Mouse (Mus musculus) brown adipose tissue, adult 24 weeks (tissue): ENCODE measurements around the gene Sf3b6. TPM values are rescaled to one million over a fixed set of nuclear protein-coding genes. Genes with fewer than 3 reads are reported as not detected.

Experiments
- H3K27ac ChIP-seq: fragments of 200-500 bp; replicated peaks from 2 replicates; pipeline ENCODE4 v1.5.1; 2012; ENCODE audit warnings: low read depth, mild to moderate bottlenecking, low read length
- H3K4me1 ChIP-seq: fragments of 200-500 bp; 2 replicates; pipeline ENCODE4 v1.6.1; 2012; ENCODE audit warnings: low read length, mixed read lengths; ENCODE audit not compliant: control insufficient read depth, insufficient read depth, insufficient read length
- H3K4me3 ChIP-seq: fragments of 200-500 bp; 2 replicates; pipeline ENCODE4 v1.5.1; 2012; ENCODE audit warnings: low read depth, mild to moderate bottlenecking, low read length, moderate library complexity; ENCODE audit not compliant: insufficient read depth
- polyA plus RNA-seq: library from polyadenylated mRNA; stranded (reverse); fragments of >200 nt; gene quantifications from 2 replicates; pipeline ENCODE4 v1.2.4, GENCODE M21; 2012; ENCODE audit not compliant: missing spikeins, insufficient read depth, insufficient read length

Gene Sf3b6
- polyA plus RNA-seq, 1 experiment: 180 TPM

DNA sequence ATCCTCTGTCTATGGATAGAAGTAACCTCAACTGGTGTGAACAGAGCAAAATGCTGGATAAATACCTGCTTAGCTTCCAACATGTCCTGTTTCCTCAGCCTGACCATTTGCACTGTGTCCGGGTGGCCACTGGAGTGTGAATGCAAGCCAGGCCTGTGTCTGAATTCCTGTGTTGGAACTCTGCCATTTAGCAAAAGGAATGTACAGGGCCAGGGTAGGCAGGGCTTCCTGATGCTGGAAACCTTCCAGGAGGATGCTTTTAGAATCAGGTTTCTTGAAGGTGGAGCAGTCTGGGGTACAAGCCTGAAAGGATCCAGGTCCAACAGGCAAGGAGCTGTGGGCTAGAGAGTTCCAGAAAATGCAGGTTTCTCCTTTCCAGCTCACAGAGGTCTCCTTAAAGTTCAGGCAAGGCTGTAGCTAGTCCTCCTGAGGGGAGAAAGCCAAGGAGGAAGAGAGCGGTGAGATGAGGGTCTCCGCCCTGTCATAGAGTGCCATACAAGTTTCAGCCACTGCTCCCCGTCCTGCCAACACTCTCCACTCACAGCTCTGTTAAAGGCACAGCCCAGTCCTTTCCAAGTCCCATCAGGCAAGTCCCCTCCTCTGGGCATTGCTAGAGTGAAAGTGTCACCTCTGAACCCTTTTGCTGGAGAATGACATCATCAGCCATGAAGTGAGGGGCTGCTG lies 46.5 kb downstream of the Sf3b6 start:
- H3K4me1 ChIP-seq: no peaks in the 10 kb centered on the region
- no peak overlapping the region for H3K4me3 ChIP-seq
- no peak overlapping the region for H3K27ac ChIP-seq

GRCm38 (mm10) chr12:4864338-4864690 lies 47.0 kb downstream of the Sf3b6 start:
- Histone ChIP-seq H3K27ac (no peak overlapping the region), H3K4me3 (no peak overlapping the region), H3K4me1 (no peaks in the 10 kb centered on the region)

- Histone ChIP-seq H3K4me3 (no peak overlapping the region), H3K4me1 (no peaks in the 10 kb centered on the region), H3K27ac (no peak overlapping the region)
Measured at GRCm38 (mm10) chr12:4868924-4869323, 51.6 kb downstream of the Sf3b6 start.

GRCm38 (mm10) chr12:4871260-4871659 lies 53.9 kb downstream of the Sf3b6 start:
- Histone ChIP-seq H3K27ac (no peak overlapping the region), H3K4me3 (no peak overlapping the region), H3K4me1 (no peaks in the 10 kb centered on the region)

DNA sequence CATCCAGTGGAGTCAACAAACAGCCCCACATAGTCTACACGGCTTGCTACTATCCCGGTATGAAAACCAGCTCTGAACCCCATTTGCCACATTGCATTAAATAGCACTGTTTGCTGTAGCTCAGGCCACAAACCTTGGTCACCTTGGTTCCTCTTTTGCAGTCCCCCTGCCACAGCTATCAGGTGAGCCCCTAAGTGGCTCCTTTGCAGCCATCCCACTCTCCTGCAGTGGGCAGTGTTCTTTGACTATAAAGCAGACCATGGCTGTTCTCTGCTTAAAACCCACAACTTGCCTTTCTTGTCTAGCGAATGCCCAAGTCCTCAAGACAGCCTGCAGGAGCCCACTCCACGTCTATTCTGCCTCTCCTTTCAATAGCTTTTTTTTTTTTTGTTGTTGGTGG lies 54.9 kb downstream of the Sf3b6 start:
- Histone ChIP-seq H3K4me1 (no peaks in the 10 kb centered on the region), H3K4me3 (no peak overlapping the region), H3K27ac (no peak overlapping the region)

DNA sequence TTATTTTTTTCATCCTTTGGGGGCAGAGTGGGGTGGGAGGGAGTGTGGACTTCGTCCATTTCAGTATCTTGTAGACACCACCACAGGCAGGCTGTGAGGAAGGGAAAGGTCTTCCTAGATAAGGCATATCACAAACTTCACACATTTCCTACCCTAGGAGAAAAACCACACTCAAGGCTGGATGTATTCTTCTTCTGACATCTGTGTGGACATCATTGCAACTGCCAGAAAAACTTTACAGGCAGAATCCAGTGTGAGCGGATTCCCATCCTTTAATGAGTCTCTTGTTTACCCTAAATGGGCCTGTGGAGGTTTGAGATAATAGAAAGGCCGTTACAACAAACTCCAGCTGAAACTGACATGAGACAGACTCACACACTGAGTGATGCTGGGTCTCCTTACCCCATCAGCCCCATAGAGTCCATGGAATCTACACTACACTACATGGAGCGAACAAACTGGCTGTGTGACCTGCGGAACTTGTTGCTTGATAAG lies 55.7 kb downstream of the Sf3b6 start:
- H3K27ac ChIP-seq: no peak overlapping the region
- no peak overlapping the region for H3K4me3 ChIP-seq
- H3K4me1 ChIP-seq: no peaks in the 10 kb centered on the region

DNA sequence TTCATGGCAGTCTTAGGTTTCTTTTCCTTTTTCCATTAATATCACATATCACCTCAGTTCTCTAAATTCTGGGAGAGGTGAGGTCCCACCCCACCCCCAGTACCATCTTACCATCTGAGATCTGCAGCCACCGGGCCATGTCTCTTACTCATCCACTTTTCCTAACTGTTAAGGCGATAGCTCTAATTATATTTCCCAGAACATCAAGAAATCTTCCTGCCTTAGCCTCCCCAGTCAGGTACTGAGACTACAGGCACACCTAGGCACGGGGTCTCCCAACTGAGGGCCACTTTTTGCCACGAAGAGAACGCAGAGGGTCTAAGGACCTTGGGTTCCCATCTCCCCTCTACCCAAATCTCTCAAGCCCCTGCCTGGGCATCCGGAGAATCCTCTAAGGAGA lies 56.2 kb downstream of the Sf3b6 start:
- H3K4me1 ChIP-seq: no peaks in the 10 kb centered on the region
- H3K4me3 ChIP-seq: no peak overlapping the region
- H3K27ac ChIP-seq: no peak overlapping the region

GRCm38 (mm10) chr12:4874161-4874927 lies 57.0 kb downstream of the Sf3b6 start, which contains the start of gene Mfsd2b:
Gene Mfsd2b (minus strand): TSS chr12:4874359.
- Histone ChIP-seq H3K4me1 (no peaks in the 10 kb centered on the region), H3K4me3 (peak within 1 kb of the TSS; percentile 32; the same call in 1 of the 2 replicates), H3K27ac (no peak within 1 kb of the TSS)

GRCm38 (mm10) chr12:4875623-4876022 lies 58.3 kb downstream of the Sf3b6 start:
- H3K4me3 ChIP-seq: no peak overlapping the region
- H3K27ac ChIP-seq: no peak overlapping the region
- no peaks in the 10 kb centered on the region for H3K4me1 ChIP-seq

Other genes starting within 250 kb of the Sf3b6 start
- 20.5 and 25.3 TPM in 2 replicates for gene Itsn2, start 224.9 kb upstream of the Sf3b6 start, polyA plus RNA-seq
- not detected in 2 replicates for gene Gm3625, start 224.6 kb upstream of the Sf3b6 start, polyA plus RNA-seq
- gene Fam228a, start 79.1 kb upstream of the Sf3b6 start, polyA plus RNA-seq: 0.50 and 0.83 TPM in 2 replicates
- gene Pfn4, start 48.5 kb upstream of the Sf3b6 start, polyA plus RNA-seq: 2.9 and 3.2 TPM in 2 replicates
- 14.4 and 23.9 TPM in 2 replicates for gene Fam228b, start 48.3 kb upstream of the Sf3b6 start, polyA plus RNA-seq
- gene Fkbp1b, start 24.0 kb downstream of the Sf3b6 start, polyA plus RNA-seq: 1.4 and 2.5 TPM in 2 replicates
- 6.3 and 7.7 TPM in 2 replicates for gene Wdcp, start 25.8 kb downstream of the Sf3b6 start, polyA plus RNA-seq
- not detected in 2 replicates for gene Mfsd2b, start 56.8 kb downstream of the Sf3b6 start, polyA plus RNA-seq
- 63.9 and 116 TPM in 2 replicates for gene Ubxn2a, start 90.2 kb downstream of the Sf3b6 start, polyA plus RNA-seq
- gene Atad2b, start 99.8 kb downstream of the Sf3b6 start, polyA plus RNA-seq: 5.7 and 6.1 TPM in 2 replicates